Mouse (Mus musculus): ENCODE results near the gene Abcg1. TPM values are rescaled to one million over a fixed set of nuclear protein-coding genes. Genes with fewer than 3 reads are reported as not detected.

The Abcg1 gene
- polyA plus RNA-seq, 1 experiment from 2014 or later, result 6.1 TPM

DNA sequence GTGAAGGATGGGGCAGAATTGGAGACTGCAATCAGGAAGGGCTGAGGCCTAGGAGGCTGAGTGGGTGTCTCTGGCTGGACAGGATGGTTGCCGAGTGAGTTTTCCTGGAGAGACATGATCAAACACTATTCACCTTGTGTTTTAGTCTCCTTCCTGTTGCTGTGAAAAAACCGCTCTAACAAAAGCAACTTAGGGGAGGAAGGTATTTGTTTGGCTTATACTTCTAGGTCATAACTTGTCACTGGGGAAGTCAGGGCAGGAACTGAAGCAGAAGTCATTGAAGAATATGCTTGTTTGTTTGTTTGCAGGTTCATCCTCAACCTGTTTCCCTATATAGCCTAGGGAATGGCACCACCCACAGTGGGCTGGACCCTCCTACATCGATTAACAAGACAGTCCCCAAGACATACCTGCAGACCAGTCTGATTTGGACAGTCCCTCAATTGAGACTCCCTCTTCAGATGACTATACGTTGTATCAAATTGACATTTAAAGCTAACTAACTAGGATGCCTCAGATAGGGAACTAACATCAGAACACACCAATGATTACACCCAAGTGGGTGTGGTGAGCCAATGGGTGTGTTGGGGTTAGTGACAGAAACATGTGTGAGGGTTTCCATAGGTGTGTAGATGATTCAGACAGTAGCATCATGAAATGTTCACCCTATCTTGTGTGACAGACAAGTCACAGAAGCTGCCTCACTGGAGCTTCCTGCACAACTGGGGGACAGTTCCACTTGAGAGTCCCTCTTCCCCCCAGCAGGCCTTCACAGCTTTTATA lies 25.0 kb downstream of the Abcg1 start:
- Histone ChIP-seq H3K4me1 (replicated peaks) (peaks cover 80% of the 10 kb centered on the region), H3K27me3 (no peaks in the 10 kb centered on the region), H3K36me3 (no peaks in the 10 kb centered on the region), H3K9me3 (replicated peaks) (no peaks in the 10 kb centered on the region), H3K4me2 (no peak overlapping the region), H3K4me3 (replicated peaks) (no peak overlapping the region), H3K9ac (no peak overlapping the region), H3K27ac (peak overlapping the region; percentile 39)
- no peak for DNase-seq
- 72% methylated on average over 4 of the region's 4 CpGs for WGBS (ENCODE audit: insufficient replicate concordance)
- ATAC-seq (ENCODE audit: low read depth), result peak; percentile 61

DNA sequence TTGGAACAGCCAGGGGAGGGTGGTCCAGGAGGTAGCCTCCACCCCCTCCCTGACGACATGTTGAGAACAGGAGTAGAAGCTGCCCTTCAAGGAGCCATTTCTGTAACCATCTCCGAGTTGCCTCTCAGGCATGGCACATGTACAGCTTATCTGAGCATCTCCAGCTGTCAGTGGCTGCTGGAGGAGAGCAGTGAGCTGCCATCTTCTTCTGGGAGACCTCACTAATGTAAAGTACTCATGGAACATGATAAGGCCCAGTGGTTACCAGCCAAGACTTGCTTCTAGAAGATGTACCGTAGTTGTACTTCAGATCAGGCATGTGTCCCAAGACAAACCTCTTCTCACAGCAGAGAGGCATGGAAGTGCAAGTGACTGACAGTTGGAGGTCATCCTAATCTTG lies 28.0 kb downstream of the Abcg1 start:
- ATAC-seq (ENCODE audit: low read depth), result peak; percentile 43

DNA sequence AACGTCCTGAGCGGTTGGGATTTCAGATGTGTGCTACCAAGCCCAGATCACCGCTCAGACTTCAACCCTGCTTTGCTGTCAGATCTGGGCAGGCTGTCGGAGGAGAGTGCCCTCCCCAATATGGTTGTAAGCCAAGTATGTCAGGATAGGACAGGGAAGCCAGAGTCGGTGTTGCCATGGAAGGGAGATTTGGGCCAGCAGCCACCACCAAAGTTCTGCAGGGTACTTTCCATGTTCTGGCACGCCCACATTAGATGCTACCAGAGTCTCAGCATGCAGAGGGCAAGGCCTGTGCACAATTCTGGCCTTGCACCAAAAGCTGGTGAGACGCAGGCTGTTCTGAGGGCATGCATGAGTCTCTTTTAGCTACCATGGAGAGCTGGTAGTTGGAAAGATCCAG lies 28.7 kb downstream of the Abcg1 start:
- H3K9ac ChIP-seq, result no peak overlapping the region
- peak overlapping the region; percentile 19; the same call in 1 of the 2 replicates for H3K27ac ChIP-seq
- DNase-seq, result no peak
- peaks cover 96% of the 10 kb centered on the region for H3K4me1 ChIP-seq (replicated peaks)
- H3K4me3 ChIP-seq (replicated peaks), result no peak overlapping the region
- no peaks in the 10 kb centered on the region for H3K27me3 ChIP-seq
- 86% methylated on average over 7 of the region's 7 CpGs for WGBS (ENCODE audit: insufficient replicate concordance)
- H3K9me3 ChIP-seq (replicated peaks), result no peaks in the 10 kb centered on the region
- no peak for ATAC-seq (ENCODE audit: low read depth)
- H3K36me3 ChIP-seq, result no peaks in the 10 kb centered on the region
- H3K4me2 ChIP-seq, result no peak overlapping the region

More for the DNA sequence above, 28.0 kb downstream of the Abcg1 start:
- WGBS (ENCODE audit: insufficient replicate concordance), result 35% methylated on average over 3 of the region's 3 CpGs
- no peak for DNase-seq
- H3K27ac ChIP-seq, result peak overlapping the region; percentile 19
- H3K4me3 ChIP-seq (replicated peaks), result no peak overlapping the region
- no peaks in the 10 kb centered on the region for H3K9me3 ChIP-seq (replicated peaks)
- peaks cover 90% of the 10 kb centered on the region for H3K4me1 ChIP-seq (replicated peaks)
- no peak overlapping the region for H3K4me2 ChIP-seq
- H3K9ac ChIP-seq, result no peak overlapping the region
- H3K27me3 ChIP-seq, result no peaks in the 10 kb centered on the region
- H3K36me3 ChIP-seq, result no peaks in the 10 kb centered on the region

DNA sequence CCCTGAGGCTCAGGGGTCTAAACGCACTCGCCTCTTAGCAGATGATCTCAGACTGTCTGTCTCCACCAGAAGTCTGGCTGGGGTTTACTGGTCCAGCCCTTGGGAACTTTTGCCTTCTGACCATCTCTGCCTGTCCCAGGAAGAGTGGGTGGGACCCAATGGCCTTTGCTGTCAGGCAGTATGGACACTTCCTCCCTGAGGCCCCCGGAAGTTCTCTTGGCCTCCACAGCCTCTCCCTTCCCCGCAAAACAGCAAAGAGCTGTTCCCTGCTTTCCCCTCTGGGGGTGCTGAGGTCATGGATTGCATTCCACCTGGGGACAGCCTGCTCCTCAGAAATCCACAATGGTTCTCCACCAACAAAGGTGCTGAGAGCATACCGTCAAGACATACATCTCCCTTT lies 31.2 kb downstream of the Abcg1 start:
- H3K27ac ChIP-seq, result peak overlapping the region; percentile 90
- WGBS (ENCODE audit: insufficient replicate concordance), result 38% methylated on average over 5 of the region's 5 CpGs
- 0 out of 2 replicates have a peak, but pooled peaks cover 4% of the 10 kb centered on the region for H3K9me3 ChIP-seq (replicated peaks)
- peak overlapping the region; percentile 7; the same call in 1 of the 2 replicates for H3K9ac ChIP-seq
- peaks cover 95% of the 10 kb centered on the region for H3K4me1 ChIP-seq (replicated peaks)
- peaks cover 7% of the 10 kb centered on the region for H3K36me3 ChIP-seq
- no peak overlapping the region for H3K4me2 ChIP-seq
- no peaks in the 10 kb centered on the region for H3K27me3 ChIP-seq
- ATAC-seq (ENCODE audit: low read depth) (no peak), DNase-seq (no peak)
- H3K4me3 ChIP-seq (replicated peaks), result no peak overlapping the region

DNA sequence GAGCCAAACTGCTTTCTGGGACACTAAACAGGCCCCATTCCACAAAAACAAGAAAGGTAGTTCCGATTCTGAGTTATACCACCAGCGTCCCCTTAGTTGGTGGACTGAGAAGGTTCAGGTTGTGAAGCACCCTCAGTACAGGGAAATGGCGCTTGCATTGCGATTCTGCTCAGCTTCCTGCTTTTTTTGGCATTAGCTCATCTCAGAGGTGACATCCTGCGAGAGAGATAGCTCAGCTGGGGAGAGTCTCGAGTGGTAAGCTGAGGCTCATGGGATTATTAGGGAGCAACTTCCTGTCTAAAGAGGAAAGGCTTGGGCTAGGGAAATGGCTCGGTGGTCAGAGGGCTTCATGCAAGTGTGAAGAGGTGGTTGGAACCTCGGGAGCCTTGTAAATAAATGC lies 32.4 kb downstream of the Abcg1 start:
- Histone ChIP-seq H3K9me3 (replicated peaks) (0 out of 2 replicates have a peak, but pooled peaks cover 4% of the 10 kb centered on the region), H3K27me3 (no peaks in the 10 kb centered on the region), H3K9ac (no peak overlapping the region; the same call in 1 of the 2 replicates), H3K4me1 (replicated peaks) (peaks cover 90% of the 10 kb centered on the region), H3K27ac (peak overlapping the region; percentile 90), H3K36me3 (peaks cover 7% of the 10 kb centered on the region), H3K4me3 (replicated peaks) (no peak overlapping the region), H3K4me2 (no peak overlapping the region)
- DNase-seq, result no peak
- ATAC-seq (ENCODE audit: low read depth), result no peak
- WGBS (ENCODE audit: insufficient replicate concordance), result 56% methylated on average over 8 of the region's 8 CpGs

DNA sequence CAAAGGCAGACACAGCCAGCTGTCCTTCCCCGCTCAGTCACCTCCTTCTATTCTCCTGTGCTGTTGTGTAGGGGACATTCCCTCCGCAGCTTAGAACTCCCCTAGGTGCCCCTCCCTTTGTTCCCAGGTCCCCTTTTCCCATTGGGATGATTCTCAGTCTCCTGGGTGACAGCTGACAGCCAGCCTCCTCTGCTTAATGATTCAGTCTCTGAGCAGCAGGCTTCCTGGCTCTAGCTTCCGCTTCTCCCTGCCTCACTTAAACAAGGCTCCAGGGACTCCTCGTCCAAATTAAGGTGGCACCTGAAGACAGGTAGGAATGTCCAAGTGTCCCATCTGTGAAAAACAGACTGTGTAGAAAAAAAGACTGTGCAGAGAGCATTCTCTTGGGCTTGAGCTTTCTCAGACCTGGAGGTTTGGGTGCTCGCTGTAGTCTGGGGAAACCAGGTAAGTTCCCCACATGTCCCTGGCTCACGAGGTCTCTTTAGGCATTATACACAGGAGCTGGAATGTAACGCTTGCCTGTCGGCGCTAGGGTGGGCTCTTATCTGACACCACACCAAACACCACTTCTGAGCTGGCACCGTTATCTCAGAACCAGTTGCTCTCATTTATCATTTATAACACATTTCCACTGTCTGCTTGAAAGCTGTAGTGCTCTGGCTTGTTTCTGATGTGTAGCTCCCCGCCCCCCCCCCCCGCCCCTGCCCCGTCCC lies 33.7 kb downstream of the Abcg1 start:
- peak; percentile 94 for ATAC-seq (ENCODE audit: low read depth)
- Histone ChIP-seq H3K4me2 (peak overlapping the region; percentile 58), H3K9me3 (replicated peaks) (0 out of 2 replicates have a peak, but pooled peaks cover 4% of the 10 kb centered on the region), H3K4me3 (replicated peaks) (peak overlapping the region; percentile 22), H3K9ac (peak overlapping the region; percentile 68), H3K27ac (peak overlapping the region; percentile 90), H3K36me3 (peaks cover 7% of the 10 kb centered on the region), H3K27me3 (no peaks in the 10 kb centered on the region), H3K4me1 (replicated peaks) (peaks cover 76% of the 10 kb centered on the region)
- 10% methylated on average over 13 of the region's 13 CpGs for WGBS (ENCODE audit: insufficient replicate concordance)
- DNase-seq, result peak; percentile 78

DNA sequence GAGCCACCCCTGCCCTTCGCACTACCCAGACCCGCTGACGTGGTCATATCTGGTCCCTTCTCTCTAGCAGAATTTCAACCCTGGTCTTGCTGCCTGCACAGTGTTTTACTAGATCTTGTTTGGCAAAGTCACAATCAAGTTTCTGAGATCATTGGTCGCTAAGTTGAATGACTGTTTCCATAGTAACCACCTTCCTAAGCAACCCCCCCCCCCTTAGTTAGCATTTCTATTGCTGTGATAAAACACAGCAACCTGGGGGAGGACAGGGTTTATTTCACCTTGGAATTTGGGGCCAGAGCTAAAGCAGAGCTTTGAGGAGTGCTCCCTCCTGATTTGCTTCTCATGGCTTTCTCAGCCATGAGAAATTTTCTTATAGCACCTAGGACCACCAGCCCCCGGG lies 37.3 kb downstream of the Abcg1 start:
- ATAC-seq (ENCODE audit: low read depth) (no peak), DNase-seq (no peak)
- Histone ChIP-seq H3K27me3 (no peaks in the 10 kb centered on the region), H3K4me2 (no peak overlapping the region), H3K27ac (no peak overlapping the region), H3K4me3 (replicated peaks) (no peak overlapping the region), H3K9me3 (replicated peaks) (0 out of 2 replicates have a peak, but pooled peaks cover 4% of the 10 kb centered on the region), H3K9ac (no peak overlapping the region), H3K36me3 (peaks cover 7% of the 10 kb centered on the region), H3K4me1 (replicated peaks) (peaks cover 68% of the 10 kb centered on the region)
- 62% methylated on average over 5 of the region's 5 CpGs for WGBS (ENCODE audit: insufficient replicate concordance)

DNA sequence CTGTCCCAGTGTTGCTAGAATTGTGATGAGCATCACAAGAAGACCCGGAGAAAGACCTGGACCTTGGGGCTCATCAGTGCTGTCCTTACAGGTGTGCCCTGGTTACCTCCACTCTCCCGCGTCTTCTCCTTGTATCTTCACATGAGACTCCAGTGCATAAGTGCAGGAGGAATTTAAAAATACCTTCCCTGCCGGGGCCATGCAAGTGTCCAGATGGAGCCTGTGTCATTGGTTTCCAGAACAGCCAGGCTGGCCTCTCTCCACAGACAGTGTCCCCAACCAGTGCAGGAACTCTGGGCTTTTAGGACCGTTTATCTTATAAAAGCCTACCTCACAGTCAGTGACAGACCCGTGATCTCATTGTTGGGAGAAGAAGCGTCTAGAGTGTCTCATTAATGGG lies 38.1 kb downstream of the Abcg1 start:
- WGBS (ENCODE audit: insufficient replicate concordance), result 85% methylated on average over 7 of the region's 7 CpGs
- H3K9me3 ChIP-seq (replicated peaks), result 0 out of 2 replicates have a peak, but pooled peaks cover 4% of the 10 kb centered on the region
- no peaks in the 10 kb centered on the region for H3K27me3 ChIP-seq
- no peak overlapping the region for H3K4me3 ChIP-seq (replicated peaks)
- no peak for ATAC-seq (ENCODE audit: low read depth)
- no peak overlapping the region for H3K27ac ChIP-seq
- no peak overlapping the region for H3K4me2 ChIP-seq
- peaks cover 65% of the 10 kb centered on the region for H3K4me1 ChIP-seq (replicated peaks)
- peaks cover 7% of the 10 kb centered on the region for H3K36me3 ChIP-seq
- no peak for DNase-seq
- no peak overlapping the region for H3K9ac ChIP-seq

DNA sequence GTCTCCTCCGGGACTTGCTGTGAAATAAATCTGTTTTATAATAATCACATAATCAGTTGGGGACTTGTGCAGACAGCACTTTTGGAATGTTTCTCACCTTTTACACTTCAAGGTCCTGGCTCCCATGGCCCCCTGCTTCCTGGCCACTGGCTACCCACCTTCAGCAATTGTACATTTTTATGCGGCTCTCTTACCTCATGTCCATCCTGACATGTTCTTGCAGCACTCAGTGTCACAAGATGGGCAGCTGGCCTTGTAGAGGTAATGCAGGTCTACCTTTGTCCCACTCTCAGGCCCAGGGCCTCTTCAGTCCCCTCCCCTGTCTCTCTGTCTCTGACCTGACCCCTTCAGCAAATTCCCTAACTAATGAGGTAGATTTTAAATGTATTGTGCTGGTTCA lies 39.4 kb downstream of the Abcg1 start:
- no peak for ATAC-seq (ENCODE audit: low read depth)
- Histone ChIP-seq H3K27ac (no peak overlapping the region), H3K4me2 (no peak overlapping the region), H3K4me1 (replicated peaks) (peaks cover 58% of the 10 kb centered on the region), H3K9me3 (replicated peaks) (0 out of 2 replicates have a peak, but pooled peaks cover 4% of the 10 kb centered on the region), H3K27me3 (no peaks in the 10 kb centered on the region), H3K9ac (no peak overlapping the region), H3K4me3 (replicated peaks) (no peak overlapping the region), H3K36me3 (peaks cover 7% of the 10 kb centered on the region)
- 92% methylated on average over 2 of the region's 2 CpGs for WGBS (ENCODE audit: insufficient replicate concordance)
- DNase-seq, result no peak

DNA sequence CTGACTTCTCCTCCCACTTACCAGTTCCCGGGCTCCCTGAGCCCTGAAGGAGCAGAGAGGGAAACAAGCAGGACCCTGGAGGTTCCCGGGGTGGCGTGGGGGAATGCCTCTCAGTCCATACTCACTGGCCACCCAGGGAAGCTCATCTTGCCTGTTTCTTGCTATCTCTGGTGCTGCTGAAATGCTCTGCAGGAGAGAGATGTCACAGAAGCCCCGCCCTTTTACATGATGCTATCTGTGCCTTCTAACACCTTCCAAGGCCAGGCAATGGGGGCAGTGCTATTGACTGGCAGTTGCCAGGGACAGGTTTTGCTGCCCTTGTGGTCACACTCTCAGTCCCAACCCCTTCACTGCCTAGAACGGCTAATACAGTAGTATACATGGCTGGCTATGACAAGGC lies 41.3 kb downstream of the Abcg1 start:
- H3K4me3 ChIP-seq (replicated peaks), result no peak overlapping the region
- H3K9me3 ChIP-seq (replicated peaks), result no peaks in the 10 kb centered on the region
- peaks cover 42% of the 10 kb centered on the region for H3K4me1 ChIP-seq (replicated peaks)
- DNase-seq, result no peak
- peak overlapping the region; percentile 30 for H3K4me2 ChIP-seq
- peak overlapping the region; percentile 26; the same call in 1 of the 2 replicates for H3K9ac ChIP-seq
- peak; percentile 80 for ATAC-seq (ENCODE audit: low read depth)
- 55% methylated on average over 5 of the region's 5 CpGs for WGBS (ENCODE audit: insufficient replicate concordance)
- H3K27me3 ChIP-seq, result no peaks in the 10 kb centered on the region
- no peaks in the 10 kb centered on the region; the same call in 1 of the 2 replicates for H3K36me3 ChIP-seq
- 0 out of 2 replicates have a peak overlapping the region, but pooled peaks have one; percentile 50 for H3K27ac ChIP-seq

DNA sequence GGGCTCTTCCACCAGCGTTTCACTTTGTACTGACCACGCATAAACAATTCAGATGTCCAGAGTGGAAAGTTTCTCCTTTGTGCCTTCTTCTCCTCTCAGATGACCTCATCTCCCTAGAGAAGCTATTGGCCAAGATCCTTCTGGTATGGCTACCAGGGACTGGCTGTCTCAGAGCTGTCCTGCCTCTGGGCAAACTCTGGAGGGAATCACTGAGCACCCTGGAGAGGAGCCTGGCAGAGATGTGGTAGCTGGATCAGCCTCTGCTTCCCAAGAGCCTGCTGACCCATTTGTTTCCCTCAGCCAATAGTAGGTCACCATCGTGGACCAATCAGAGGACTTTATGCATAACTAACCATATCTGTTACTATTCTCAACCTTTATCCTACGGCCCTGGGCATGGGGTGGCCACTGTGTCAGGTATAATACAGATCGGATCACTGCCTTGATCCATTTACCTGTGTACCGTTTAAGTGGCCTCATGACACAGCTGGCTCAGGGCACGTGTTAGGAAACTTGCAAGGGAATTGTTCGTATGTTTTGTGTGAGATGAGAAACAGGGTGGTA lies 45.6 kb downstream of the Abcg1 start:
- DNase-seq (no peak), ATAC-seq (ENCODE audit: low read depth) (no peak)
- Histone ChIP-seq H3K27ac (no peak overlapping the region), H3K4me3 (replicated peaks) (no peak overlapping the region), H3K27me3 (0 out of 2 replicates have a peak, but pooled peaks cover 3% of the 10 kb centered on the region), H3K4me1 (replicated peaks) (peaks cover 47% of the 10 kb centered on the region), H3K9ac (no peak overlapping the region), H3K4me2 (no peak overlapping the region), H3K36me3 (no peaks in the 10 kb centered on the region), H3K9me3 (replicated peaks) (no peaks in the 10 kb centered on the region)
- 75% methylated on average over 8 of the region's 8 CpGs for WGBS (ENCODE audit: insufficient replicate concordance)

All from liver, embryonic 13.5 days (tissue).